Mouse (Mus musculus) c-Kit-positive CD71-positive TER-119-negative erythroid progenitor cells, embryonic 14.5 days (primary cell): Measurements from ENCODE around the gene Gm5447.
A peak's percentile ranks its signal among the peaks of the same experiment; 100 is the strongest.

Experiments used
- DNase-seq: peaks from one replicate; pipeline ENCODE4 v3.0.0-alpha.2; 2013; ENCODE audit warnings: low read depth

The Gm5447 gene

GRCm38 (mm10) chr13:30973501-30974246 is at the start of gene Gm5447, which contains the start of gene Exoc2:
TSS of gene Gm5447 (plus strand) at chr13:30974204.
TSS of gene Exoc2 (minus strand) at chr13:30974093.
- peak; percentile 62 for DNase-seq

GRCm38 (mm10) chr13:30924269-30924668 is 49.7 kb upstream of the Gm5447 start:
- DNase-seq: no peak

- DNase-seq: peak; percentile 16
These were observed 44.9 kb upstream of the Gm5447 start for GRCm38 (mm10) chr13:30929119-30929518.

GRCm38 (mm10) chr13:30931613-30932012 is 42.4 kb upstream of the Gm5447 start:
- DNase-seq: no peak

GRCm38 (mm10) chr13:30932972-30933371 is 41.0 kb upstream of the Gm5447 start:
- DNase-seq: no peak

GRCm38 (mm10) chr13:30945788-30946187 is 28.2 kb upstream of the Gm5447 start:
- DNase-seq: no peak

GRCm38 (mm10) chr13:30947129-30947528 is 26.9 kb upstream of the Gm5447 start:
- no peak for DNase-seq

GRCm38 (mm10) chr13:30947540-30947939 is 26.5 kb upstream of the Gm5447 start, which contains the start of gene Hus1b:
TSS of gene Hus1b (minus strand) at chr13:30947759.
- no peak for DNase-seq

- DNase-seq: no peak
These were observed 24.8 kb upstream of the Gm5447 start for GRCm38 (mm10) chr13:30949181-30949580.

- no peak for DNase-seq
These were observed 22.0 kb upstream of the Gm5447 start for GRCm38 (mm10) chr13:30952044-30952443.

- DNase-seq: no peak
These were observed 20.4 kb upstream of the Gm5447 start for GRCm38 (mm10) chr13:30953580-30953979.

- DNase-seq: peak; percentile 28
These were observed 13.3 kb upstream of the Gm5447 start for GRCm38 (mm10) chr13:30960714-30961113.

- no peak for DNase-seq
These were observed 12.1 kb upstream of the Gm5447 start for GRCm38 (mm10) chr13:30961932-30962331.

GRCm38 (mm10) chr13:30966507-30966911 is 7.5 kb upstream of the Gm5447 start:
- DNase-seq: no peak

- no peak for DNase-seq
These were observed 5.7 kb upstream of the Gm5447 start for GRCm38 (mm10) chr13:30968311-30968710.

- no peak for DNase-seq
These were observed 3.0 kb upstream of the Gm5447 start for GRCm38 (mm10) chr13:30971047-30971446.

- no peak for DNase-seq
These were observed 1.9 kb upstream of the Gm5447 start for GRCm38 (mm10) chr13:30972102-30972501.

GRCm38 (mm10) chr13:30974247-30974630 is 235 bp downstream of the Gm5447 start:
- DNase-seq: no peak

GRCm38 (mm10) chr13:30976536-30977084 is 2.6 kb downstream of the Gm5447 start:
- DNase-seq: no peak

- no peak for DNase-seq
These were observed 4.2 kb downstream of the Gm5447 start for GRCm38 (mm10) chr13:30978224-30978623.

GRCm38 (mm10) chr13:30981666-30982065 is 7.7 kb downstream of the Gm5447 start:
- DNase-seq: peak; percentile 40

- DNase-seq: no peak
These were observed 11.2 kb downstream of the Gm5447 start for GRCm38 (mm10) chr13:30985275-30985597.

GRCm38 (mm10) chr13:30985598-30986466 is 11.8 kb downstream of the Gm5447 start:
- no peak for DNase-seq
